Mouse (Mus musculus) left cerebral cortex, adult 6 months (tissue): ENCODE data around the gene Grifin. TPM values are rescaled to one million over a fixed set of nuclear protein-coding genes. Genes with fewer than 3 reads are reported as not detected.

ENCODE experiments used
- long read RNA-seq, 2 experiments: library from polyadenylated mRNA; unstranded; transcript quantifications; one replicate each; pipeline ENCODE4 v2.0.0; 2019 to 2020
- polyA plus RNA-seq: library from polyadenylated mRNA; unstranded; fragments of <200 nt; fragmentation: Nextera tagmentation; gene quantifications from 2 replicates; pipeline ENCODE4 v1.2.3, GENCODE M21; 2021

The Grifin gene
- polyA plus RNA-seq: 0.61 and 0.83 TPM in 2 replicates
- long read RNA-seq, experiment 1: 0 reads
- long read RNA-seq, experiment 2, partial matches to known transcripts: 0 of 1 reads
- long read RNA-seq, experiment 2, other reads (novel, unspliced or antisense): 0 of 1 reads

GRCm38 (mm10) chr5:140564896-140565295, at the start of gene Grifin:
Gene Grifin (minus strand): TSS chr5:140565071.

GRCm38 (mm10) chr5:140607001-140607835, 42.3 kb upstream of the Grifin start, which contains the start of gene Lfng:
Gene Lfng (plus strand): TSS chr5:140607320.

Other genes with a start within 250 kb of the Grifin start
- 6.6 and 8.8 TPM in 2 replicates for gene Mad1l1, start 243.5 kb downstream of the Grifin start, polyA plus RNA-seq
- 13.0 and 13.6 TPM in 2 replicates for gene Nudt1, start 243.4 kb downstream of the Grifin start, polyA plus RNA-seq
- gene Mrm2, start 233.2 kb downstream of the Grifin start, polyA plus RNA-seq: 12.3 and 14.6 TPM in 2 replicates
- 6.0 and 7.4 TPM in 2 replicates for gene Snx8, start 175.8 kb downstream of the Grifin start, polyA plus RNA-seq
- 14.2 and 55.0 TPM in 2 replicates for gene Eif3b, start 145.7 kb downstream of the Grifin start, polyA plus RNA-seq
- not detected in 2 replicates for gene Gm4869, start 119.4 kb downstream of the Grifin start, polyA plus RNA-seq
- 21.9 and 25.6 TPM in 2 replicates for gene Chst12, start 59.5 kb downstream of the Grifin start, polyA plus RNA-seq
- gene Lfng, start 42.2 kb upstream of the Grifin start, polyA plus RNA-seq: 3.9 and 4.0 TPM in 2 replicates
- gene Ttyh3, start 84.0 kb upstream of the Grifin start, polyA plus RNA-seq: 20.7 and 76.3 TPM in 2 replicates
- gene Iqce, start 137.3 kb upstream of the Grifin start, polyA plus RNA-seq: 5.4 and 6.0 TPM in 2 replicates
- 7.8 and 8.1 TPM in 2 replicates for gene Brat1, start 139.9 kb upstream of the Grifin start, polyA plus RNA-seq
- 6.8 and 7.0 TPM in 2 replicates for gene Amz1, start 159.1 kb upstream of the Grifin start, polyA plus RNA-seq